Mouse (Mus musculus) neural tube, embryonic 14.5 days (tissue): ENCODE measurements at regions not wholly inside any gene's neighbourhood (a gene's known extent, or its start where the extent isn't known, plus 50 kb on each side); places are given as distances from the start of the nearest gene placed in this dataset. TPM values are rescaled to one million over a fixed set of nuclear protein-coding genes. Genes with fewer than 3 reads are reported as not detected.
"Not testable (repeated sequence)": the region's sequence is repeated elsewhere in the genome, so short reads cannot be mapped to it uniquely, and the experiment has no call there.

ENCODE experiments used
- ATAC-seq: fragments of 200-750 bp; cut with Nextera tagmentation; 2 replicates; pipeline ENCODE4 v1.8.0; 2017; ENCODE audit warnings: low read depth, mild to moderate bottlenecking, moderate TSS enrichment, moderate library complexity
- H3K27ac ChIP-seq: fragments of 300-500 bp; sonication (generic); 2 replicates; pipeline ENCODE4 v1.5.1; 2014; ENCODE audit warnings: low read depth, mild to moderate bottlenecking, control low read depth, low read length, moderate library complexity, mixed read lengths
- H3K27me3 ChIP-seq: fragments of 300-500 bp; sonication (generic); 2 replicates; pipeline ENCODE4 v1.6.1; 2014; ENCODE audit warnings: low read length; ENCODE audit not compliant: control insufficient read depth, insufficient read depth
- H3K36me3 ChIP-seq: fragments of 300-500 bp; sonication (generic); 2 replicates; pipeline ENCODE4 v1.6.1; 2014; ENCODE audit warnings: low read length, mixed read lengths; ENCODE audit not compliant: control insufficient read depth, insufficient read depth
- H3K4me1 ChIP-seq: fragments of 300-500 bp; sonication (generic); 2 replicates; pipeline ENCODE4 v1.6.1; 2014; ENCODE audit warnings: low read length; ENCODE audit not compliant: control insufficient read depth, insufficient read depth
- H3K4me2 ChIP-seq: fragments of 300-500 bp; sonication (generic); 2 replicates; pipeline ENCODE4 v1.6.1; 2014; ENCODE audit warnings: mild to moderate bottlenecking, low read depth, low read length, control low read depth
- H3K4me3 ChIP-seq: fragments of 300-500 bp; sonication (generic); 2 replicates; pipeline ENCODE4 v1.5.1; 2014; ENCODE audit warnings: low read depth, low read length, control low read depth, mixed read lengths
- H3K9ac ChIP-seq: fragments of 300-500 bp; sonication (generic); replicated peaks from 2 replicates; pipeline ENCODE4 v1.6.1; 2014; ENCODE audit warnings: low read depth, mild to moderate bottlenecking, control low read depth, low read length, mixed read lengths
- H3K9me3 ChIP-seq: fragments of 300-500 bp; sonication (generic); 2 replicates; pipeline ENCODE4 v1.6.1; 2016; ENCODE audit warnings: low read length; ENCODE audit not compliant: control insufficient read depth
- WGBS: fragments of 180-500 bp; shearing (Covaris S2); extraction: QIAGEN DNeasy Blood & Tissue Kit; methylation state at CpG from one replicate; pipeline ENCODE4 v1.1.7; 2014; 5-methylcytosine and 5-hydroxymethylcytosine counted together
- microRNA counts: library from miRNA; unstranded; fragments of <30 nt; microRNA quantifications from one replicate; lab custom pipeline; 2016
- microRNA-seq: library from miRNA; unstranded; fragments of <30 nt; microRNA quantifications from one replicate; pipeline ENCODE4, GENCODE M21; 2016

GRCm38 (mm10) chr9:104406491-104406890 is 68.9 kb upstream of the Acpp start:
- H3K4me1 ChIP-seq: 0 out of 2 replicates have a peak, but pooled peaks cover 4% of the 10 kb centered on the region
- H3K27me3 ChIP-seq: no peaks in the 10 kb centered on the region
- no peak for ATAC-seq
- no peaks in the 10 kb centered on the region for H3K36me3 ChIP-seq
- no peak overlapping the region for H3K27ac ChIP-seq
- WGBS: 70% methylated on average over 7 of the region's 7 CpGs
- no peaks in the 10 kb centered on the region for H3K9me3 ChIP-seq
- no peak overlapping the region for H3K9ac ChIP-seq
- H3K4me2 ChIP-seq: no peak overlapping the region
- no peak overlapping the region for H3K4me3 ChIP-seq

- Histone ChIP-seq H3K4me3 (no peak overlapping the region), H3K4me2 (no peak overlapping the region), H3K27ac (no peak overlapping the region), H3K9me3 (no peaks in the 10 kb centered on the region), H3K4me1 (0 out of 2 replicates have a peak, but pooled peaks cover under 1% of the 10 kb centered on the region), H3K36me3 (no peaks in the 10 kb centered on the region), H3K27me3 (no peaks in the 10 kb centered on the region), H3K9ac (no peak overlapping the region)
- no peak for ATAC-seq
- WGBS: 72% methylated on average over 1 of the region's 1 CpGs
These were observed 66.3 kb upstream of the Acpp start for GRCm38 (mm10) chr9:104403863-104404262.

- no peaks in the 10 kb centered on the region for H3K36me3 ChIP-seq
- H3K4me1 ChIP-seq: no peaks in the 10 kb centered on the region
- no peak for ATAC-seq
- H3K9me3 ChIP-seq: no peaks in the 10 kb centered on the region
- 85% methylated on average over 4 of the region's 4 CpGs for WGBS
- H3K27ac ChIP-seq: no peak overlapping the region
- H3K27me3 ChIP-seq: no peaks in the 10 kb centered on the region
- no peak overlapping the region for H3K9ac ChIP-seq
- H3K4me3 ChIP-seq: no peak overlapping the region
- H3K4me2 ChIP-seq: no peak overlapping the region
These were observed 64.1 kb upstream of the Acpp start for GRCm38 (mm10) chr9:104401673-104402072.

- ATAC-seq: no peak
- Histone ChIP-seq H3K27me3 (no peaks in the 10 kb centered on the region), H3K36me3 (no peaks in the 10 kb centered on the region), H3K4me3 (no peak overlapping the region), H3K4me1 (no peaks in the 10 kb centered on the region), H3K9me3 (no peaks in the 10 kb centered on the region), H3K27ac (no peak overlapping the region), H3K9ac (no peak overlapping the region), H3K4me2 (no peak overlapping the region)
- 81% methylated on average over 1 of the region's 1 CpGs for WGBS
These were observed 62.4 kb upstream of the Acpp start for GRCm38 (mm10) chr9:104399927-104400326.

- not testable (repeated sequence) for H3K9me3 ChIP-seq, H3K36me3 ChIP-seq, H3K4me2 ChIP-seq, H3K27me3 ChIP-seq, H3K4me1 ChIP-seq, H3K27ac ChIP-seq, ATAC-seq, H3K9ac ChIP-seq, H3K4me3 ChIP-seq
- WGBS: 81% methylated on average over 4 of the region's 4 CpGs
These were observed 60.9 kb upstream of the Acpp start for GRCm38 (mm10) chr9:104398484-104398883.

GRCm38 (mm10) chr9:104387805-104388204 is 50.3 kb upstream of the Acpp start:
- no peaks in the 10 kb centered on the region for H3K27me3 ChIP-seq
- ATAC-seq: no peak
- WGBS: 94% methylated on average over 7 of the region's 7 CpGs
- no peak overlapping the region for H3K4me2 ChIP-seq
- no peak overlapping the region for H3K4me3 ChIP-seq
- no peaks in the 10 kb centered on the region for H3K9me3 ChIP-seq
- no peak overlapping the region for H3K27ac ChIP-seq
- H3K9ac ChIP-seq: no peak overlapping the region
- no peaks in the 10 kb centered on the region for H3K4me1 ChIP-seq
- no peaks in the 10 kb centered on the region for H3K36me3 ChIP-seq

MicroRNAs encoded in the stretch of these regions (microRNA counts, 519-probe panel; counts per million panel counts)
- microRNA mmu-miR-2136 (lab: Ali Mortazavi, UCI): not detected

Small RNA genes lying in the stretch of these regions (microRNA-seq; reads per million reads assigned to microRNA genes)
- gene Mir2136: not detected
